Mouse (Mus musculus) gastrocnemius, adult 2 months (tissue): ENCODE data around the gene Igfn1. TPM values are rescaled to one million over a fixed set of nuclear protein-coding genes. Genes with fewer than 3 reads are reported as not detected.

Experiments used
- DNase-seq: peaks from one replicate; pipeline ENCODE4 v3.0.0; 2022
- H3K27ac ChIP-seq: fragments of 200-600 bp; 2 replicates; pipeline ENCODE4 v1.8.1; 2022; ENCODE audit warnings: mild to moderate bottlenecking
- H3K4me3 ChIP-seq: fragments of 200-600 bp; 2 replicates; pipeline ENCODE4 v1.8.1; 2022; ENCODE audit warnings: mild to moderate bottlenecking, moderate library complexity
- CTCF ChIP-seq: fragments of 200-600 bp; IDR thresholded peaks from 2 replicates; pipeline ENCODE4 v1.8.1; 2022; ENCODE audit warnings: antibody characterized with exemption, mild to moderate bottlenecking, moderate library complexity
- intact Hi-C: fragments of 180-260 bp; cut with DNase I; formaldehyde crosslinking; loops from one replicate; pipeline ENCODE4 v1.15.1; 2025
- total RNA-seq, 2 experiments: library from RNA; stranded (reverse); gene quantifications; 2 replicates each; pipeline ENCODE4 v1.2.3; 2021

Igfn1 gene
- total RNA-seq, 2 experiments from 2014 or later, result 21.8 to 52.3 TPM

DNA sequence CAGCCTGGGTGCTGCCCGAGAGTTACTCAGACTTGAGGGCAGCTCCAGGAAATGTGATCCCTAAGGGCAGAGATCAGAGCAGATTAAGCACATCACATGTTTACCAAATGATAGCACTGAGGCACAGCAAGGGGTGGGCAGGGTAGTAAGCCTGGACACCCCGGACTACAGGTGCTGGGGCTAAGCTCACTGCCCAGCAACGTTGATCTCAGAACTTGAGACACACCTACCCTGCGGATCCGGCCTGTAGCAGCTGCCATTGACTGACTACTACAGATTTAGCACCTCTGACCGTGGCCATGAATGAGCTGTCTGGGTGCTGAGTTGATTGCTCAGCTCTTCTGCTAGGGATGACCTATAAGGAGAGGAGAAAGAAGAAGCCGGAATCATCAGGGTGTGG is 8.6 kb downstream of the Igfn1 start:
- peak; percentile 49 for DNase-seq
- peak overlapping the region; percentile 72 for H3K27ac ChIP-seq
- intact Hi-C loops, result no loop called here
- no peak for TF ChIP-seq CTCF
- no peak overlapping the region for H3K4me3 ChIP-seq

GRCm38 (mm10) chr1:135993470-135993869 is 12.7 kb downstream of the Igfn1 start:
- Histone ChIP-seq H3K27ac (no peak overlapping the region), H3K4me3 (no peak overlapping the region)
- no peak for DNase-seq
- TF ChIP-seq CTCF, result no peak
- intact Hi-C loops, result no loop called here

DNA sequence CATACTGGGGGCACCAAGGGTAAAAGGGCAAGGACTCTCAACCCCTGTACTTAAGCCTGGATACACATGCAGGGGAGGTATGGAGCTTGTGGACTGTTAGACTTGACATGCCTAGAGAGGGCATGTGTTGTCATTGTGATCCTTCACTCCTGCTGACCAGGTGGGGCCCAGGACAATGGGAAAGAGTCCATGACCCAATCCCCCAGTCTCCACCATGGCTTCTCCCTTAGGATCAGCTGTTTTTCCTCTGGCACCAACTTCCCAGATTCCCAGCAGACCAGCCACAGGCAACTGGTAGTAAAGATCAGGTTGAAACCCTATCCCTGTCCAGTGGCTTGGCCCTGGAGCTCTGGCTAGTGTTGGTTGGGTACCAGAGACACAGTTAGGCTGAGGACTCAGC is 16.3 kb downstream of the Igfn1 start:
- DNase-seq, result no peak
- Histone ChIP-seq H3K4me3 (no peak overlapping the region), H3K27ac (no peak overlapping the region)
- intact Hi-C loops, result no loop called here
- TF ChIP-seq CTCF, result no peak

GRCm38 (mm10) chr1:135984105-135984504 is 22.0 kb downstream of the Igfn1 start:
- peak; percentile 35 for DNase-seq
- no peak for TF ChIP-seq CTCF
- H3K4me3 ChIP-seq, result peak overlapping the region; percentile 28
- H3K27ac ChIP-seq, result peak overlapping the region; percentile 70
- intact Hi-C loops, result no loop called here

DNA sequence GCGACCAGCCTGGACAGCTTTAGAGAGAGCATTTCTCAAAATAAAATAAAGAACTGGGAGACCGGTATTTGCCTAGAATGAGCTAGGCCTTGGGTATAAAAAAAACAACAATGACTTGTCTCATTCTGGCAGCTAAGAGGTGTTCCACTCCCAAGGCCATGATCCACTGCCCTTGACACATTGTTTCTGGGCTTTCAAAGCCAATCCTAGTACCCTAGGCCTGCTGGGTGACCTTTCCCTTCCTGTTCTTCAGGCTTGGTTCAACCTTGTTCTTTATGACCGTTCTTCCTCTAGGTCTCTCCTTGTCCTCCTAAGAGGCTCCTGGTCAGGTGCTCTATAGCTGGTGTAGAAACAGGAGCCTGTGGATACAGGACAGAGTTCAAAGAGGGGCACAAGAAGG is 33.6 kb downstream of the Igfn1 start:
- H3K4me3 ChIP-seq, result no peak overlapping the region
- DNase-seq, result no peak

GRCm38 (mm10) chr1:135970486-135970885 is 35.7 kb downstream of the Igfn1 start:
- Histone ChIP-seq H3K27ac (no peak overlapping the region), H3K4me3 (no peak overlapping the region)
- no peak for TF ChIP-seq CTCF
- no peak for DNase-seq
- intact Hi-C loops, result no loop called here

More for the DNA sequence above, 33.6 kb downstream of the Igfn1 start:
- intact Hi-C loops, result no loop called here
- TF ChIP-seq CTCF, result no peak
- H3K27ac ChIP-seq, result no peak overlapping the region

DNA sequence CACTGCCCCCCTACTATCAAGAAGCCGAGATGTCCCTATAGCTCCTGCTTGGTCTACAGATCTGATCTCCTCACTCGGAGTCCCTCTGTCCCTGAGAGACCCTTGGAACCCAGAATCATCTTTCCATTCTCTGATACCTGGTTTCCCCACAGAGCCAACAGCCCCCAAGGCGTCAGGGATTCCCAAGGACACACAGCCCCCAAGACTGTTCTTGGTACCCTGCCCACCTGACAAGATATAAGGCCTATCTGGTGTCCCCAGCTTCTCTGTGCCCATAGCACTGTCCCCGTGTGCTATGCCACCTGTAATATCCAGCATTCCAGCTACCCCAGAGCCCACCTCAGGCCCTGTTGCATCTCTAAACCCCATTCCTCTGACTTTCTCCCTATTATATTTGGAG is 38.4 kb downstream of the Igfn1 start:
- DNase-seq, result no peak
- Histone ChIP-seq H3K4me3 (no peak overlapping the region), H3K27ac (no peak overlapping the region)
- no peak for TF ChIP-seq CTCF
- intact Hi-C loops, result no loop called here

GRCm38 (mm10) chr1:135964561-135964960 is 41.6 kb downstream of the Igfn1 start:
- no peak overlapping the region for H3K4me3 ChIP-seq
- intact Hi-C loops, result no loop called here
- no peak for TF ChIP-seq CTCF
- H3K27ac ChIP-seq, result no peak overlapping the region
- no peak for DNase-seq

DNA sequence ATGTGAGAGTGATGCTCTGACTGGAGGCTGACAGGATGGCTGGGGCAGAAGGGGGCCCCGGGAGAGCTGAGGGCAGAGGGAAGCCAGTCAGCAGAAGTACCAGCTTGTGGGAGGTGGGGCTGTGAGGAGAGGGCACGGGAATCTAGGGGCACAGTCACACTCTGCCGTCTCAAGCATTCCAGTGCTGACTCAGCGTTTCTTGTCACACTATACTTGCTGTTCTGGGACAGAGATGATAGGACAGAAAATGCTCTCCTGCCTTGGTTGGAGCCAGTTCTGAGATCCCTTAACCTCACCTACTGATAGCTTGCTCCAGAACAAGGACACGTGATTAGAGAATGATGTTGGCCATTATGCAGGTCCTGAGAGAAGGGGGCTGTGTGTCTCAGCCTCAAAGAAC is 43.0 kb downstream of the Igfn1 start:
- Histone ChIP-seq H3K4me3 (no peak overlapping the region), H3K27ac (no peak overlapping the region)
- no peak for TF ChIP-seq CTCF
- intact Hi-C loops, result no loop called here
- DNase-seq, result no peak

GRCm38 (mm10) chr1:135958483-135958882 is 47.7 kb downstream of the Igfn1 start:
- intact Hi-C loops, result loop anchor here (5.0 kb wide), 1 partner anchor 59 kb away; no protein-coding TSS in a partner anchor
- peak; percentile 82 for TF ChIP-seq CTCF
- Histone ChIP-seq H3K4me3 (no peak overlapping the region), H3K27ac (no peak overlapping the region)
- no peak for DNase-seq

DNA sequence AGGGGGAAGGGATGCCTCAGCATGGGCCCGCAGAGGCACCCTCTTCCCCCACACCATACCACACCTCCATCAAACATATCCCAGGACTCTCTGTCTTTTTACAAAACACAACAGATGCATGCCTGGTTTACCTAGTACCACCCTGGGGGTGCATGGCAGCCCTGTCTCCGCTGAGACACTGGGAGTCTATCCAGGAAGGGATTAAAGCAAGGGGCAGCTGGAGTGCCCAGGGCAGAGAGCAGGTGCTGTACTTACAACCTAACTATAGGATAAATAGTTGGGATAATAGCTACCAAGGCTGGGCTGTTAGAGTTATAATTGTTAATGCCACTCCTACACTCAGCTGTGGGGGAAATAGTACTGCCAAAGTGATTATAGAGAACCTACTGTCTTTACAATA is 57.3 kb downstream of the Igfn1 start:
- no peak for TF ChIP-seq CTCF
- H3K4me3 ChIP-seq, result no peak overlapping the region
- H3K27ac ChIP-seq, result no peak overlapping the region
- intact Hi-C loops, result no loop called here
- DNase-seq, result no peak

DNA sequence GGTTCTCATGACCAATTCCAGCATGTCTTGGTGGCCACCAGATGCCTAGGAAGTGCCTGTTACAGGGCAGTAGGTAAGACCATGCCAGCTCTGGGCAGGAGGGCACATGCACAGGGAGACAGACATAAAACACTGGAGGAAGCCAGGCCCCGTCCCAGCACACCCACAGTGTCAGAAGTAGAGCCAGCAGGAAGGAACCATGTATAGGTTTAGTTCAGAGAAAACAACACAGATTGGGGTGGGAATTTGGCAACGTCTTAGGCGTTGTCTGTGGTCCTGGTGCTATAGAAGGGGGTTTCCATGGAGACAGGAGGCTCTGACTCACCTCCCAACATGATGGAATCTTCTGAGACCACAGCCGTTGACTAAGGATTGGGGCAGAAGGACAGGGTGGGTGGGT is 59.9 kb downstream of the Igfn1 start:
- no peak for TF ChIP-seq CTCF
- DNase-seq, result no peak
- H3K4me3 ChIP-seq, result no peak overlapping the region
- intact Hi-C loops, result no loop called here
- no peak overlapping the region for H3K27ac ChIP-seq

DNA sequence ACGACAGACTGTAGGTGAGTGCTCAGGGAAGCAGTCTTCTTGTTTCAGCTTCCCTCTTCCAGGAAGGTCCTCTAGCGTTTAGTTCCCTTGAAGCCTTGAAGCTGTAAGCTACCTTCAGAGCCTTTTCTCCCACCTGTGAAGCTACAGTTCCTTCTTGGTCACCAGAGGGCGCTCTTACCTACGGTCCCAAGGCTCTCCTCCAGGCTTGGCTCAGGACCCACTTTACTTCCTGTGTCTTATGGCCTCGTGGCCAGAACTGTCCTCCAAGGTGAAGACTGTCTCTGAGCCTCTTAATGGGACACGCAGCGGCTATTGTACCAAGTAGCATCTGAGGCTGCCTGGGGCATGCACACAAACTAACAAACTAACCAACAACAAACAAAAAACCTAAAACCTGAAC is 60.4 kb downstream of the Igfn1 start:
- intact Hi-C loops, result no loop called here
- no peak overlapping the region for H3K4me3 ChIP-seq
- peak; percentile 60 for DNase-seq

GRCm38 (mm10) chr1:135944526-135945259 is 61.4 kb downstream of the Igfn1 start:
- intact Hi-C loops, result loop anchor here (1.0 kb wide), 1 partner anchor 79 kb away; no protein-coding TSS in a partner anchor
- peak; percentile 80 for TF ChIP-seq CTCF
- Histone ChIP-seq H3K27ac (no peak overlapping the region), H3K4me3 (no peak overlapping the region)
- DNase-seq, result peak; percentile 82

More for the DNA sequence above, 60.4 kb downstream of the Igfn1 start:
- H3K27ac ChIP-seq, result no peak overlapping the region
- TF ChIP-seq CTCF, result peak; percentile 81
